Mouse (Mus musculus): ENCODE measurements around the gene Des. TPM values are rescaled to one million over a fixed set of nuclear protein-coding genes. Genes with fewer than 3 reads are reported as not detected.

Gene Des
- polyA plus RNA-seq, 1 experiment from 2014 or later = 6.9 TPM

DNA sequence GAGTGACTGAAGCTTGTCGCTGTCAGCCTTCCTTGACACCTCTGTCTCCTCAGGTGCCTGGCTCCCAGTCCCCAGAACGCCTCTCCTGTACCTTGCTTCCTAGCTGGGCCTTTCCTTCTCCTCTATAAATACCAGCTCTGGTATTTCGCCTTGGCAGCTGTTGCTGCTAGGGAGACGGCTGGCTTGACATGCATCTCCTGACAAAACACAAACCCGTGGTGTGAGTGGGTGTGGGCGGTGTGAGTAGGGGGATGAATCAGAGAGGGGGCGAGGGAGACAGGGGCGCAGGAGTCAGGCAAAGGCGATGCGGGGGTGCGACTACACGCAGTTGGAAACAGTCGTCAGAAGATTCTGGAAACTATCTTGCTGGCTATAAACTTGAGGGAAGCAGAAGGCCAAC is 783 bp upstream of the Des start:
- H3K4me1 ChIP-seq = peaks cover 6% of the 10 kb centered on the region; the same call in 1 of the 2 replicates
- H3K4me3 ChIP-seq = no peak overlapping the region
- ATAC-seq = no peak
- H3K4me2 ChIP-seq = no peak overlapping the region
- no peak overlapping the region for H3K27ac ChIP-seq
- 61% methylated on average over 13 of the region's 13 CpGs for WGBS (ENCODE audit: insufficient replicate concordance)
- no peaks in the 10 kb centered on the region for H3K9me3 ChIP-seq (replicated peaks)
- H3K36me3 ChIP-seq = no peaks in the 10 kb centered on the region
- no peak overlapping the region for H3K9ac ChIP-seq
- peaks cover 63% of the 10 kb centered on the region for H3K27me3 ChIP-seq (replicated peaks)

- Histone ChIP-seq H3K4me3 (no peak overlapping the region), H3K27ac (no peak overlapping the region), H3K36me3 (no peaks in the 10 kb centered on the region), H3K9me3 (replicated peaks) (no peaks in the 10 kb centered on the region), H3K4me2 (peak overlapping the region; percentile 55), H3K27me3 (replicated peaks) (peaks cover 74% of the 10 kb centered on the region), H3K9ac (no peak overlapping the region), H3K4me1 (peaks cover 6% of the 10 kb centered on the region; the same call in 1 of the 2 replicates)
- 31% methylated on average over 4 of the region's 4 CpGs for WGBS (ENCODE audit: insufficient replicate concordance)
- ATAC-seq = no peak
Observed at GRCm38 (mm10) chr1:75361123-75361522, 994 bp downstream of the Des start.

DNA sequence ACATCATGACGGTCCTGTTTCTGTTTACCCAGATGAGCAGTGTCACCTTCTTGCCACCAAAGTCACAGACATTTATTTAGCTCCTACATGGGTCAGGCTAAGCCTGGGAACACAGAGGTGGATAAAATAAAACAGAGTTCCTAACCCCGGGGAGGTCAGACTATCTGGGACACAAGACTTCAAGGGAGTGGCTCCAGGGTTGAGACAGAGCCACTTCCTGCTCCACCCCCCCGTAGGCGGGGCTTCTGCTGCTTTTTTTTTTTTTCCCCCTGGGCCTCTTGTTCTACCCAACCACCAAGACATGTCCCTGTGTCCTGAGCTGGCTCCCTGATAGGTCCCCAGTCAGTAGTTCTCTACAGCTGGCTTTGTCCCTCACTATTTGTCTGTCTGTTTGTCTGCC is 1.6 kb downstream of the Des start:
- Histone ChIP-seq H3K9me3 (replicated peaks) (no peaks in the 10 kb centered on the region), H3K4me2 (no peak overlapping the region), H3K27ac (no peak overlapping the region), H3K36me3 (no peaks in the 10 kb centered on the region), H3K27me3 (replicated peaks) (peaks cover 76% of the 10 kb centered on the region), H3K4me3 (no peak overlapping the region), H3K4me1 (peaks cover 6% of the 10 kb centered on the region; the same call in 1 of the 2 replicates), H3K9ac (no peak overlapping the region)
- WGBS (ENCODE audit: insufficient replicate concordance) = 25% methylated on average over 4 of the region's 4 CpGs
- no peak for ATAC-seq

DNA sequence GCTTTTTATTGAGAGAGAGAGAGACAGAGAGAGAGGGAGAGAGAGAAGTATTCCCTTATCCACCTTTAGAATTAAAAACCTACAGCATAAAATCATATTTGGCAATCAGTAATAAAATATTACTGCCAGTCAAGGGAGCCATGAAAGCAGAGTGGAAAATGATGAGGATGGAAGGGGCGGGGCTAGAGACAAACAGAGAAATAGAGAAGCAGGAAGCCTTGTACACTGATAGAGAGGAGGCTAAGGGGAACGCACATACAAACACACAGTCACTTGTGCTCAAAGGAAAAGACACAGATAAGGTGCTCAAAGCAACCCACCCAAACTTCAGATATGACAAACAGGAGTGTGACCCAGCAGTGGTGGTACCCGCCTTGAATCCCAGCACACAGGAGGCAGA is 3.7 kb downstream of the Des start:
- WGBS (ENCODE audit: insufficient replicate concordance) = 31% methylated on average over 3 of the region's 3 CpGs
- H3K27ac ChIP-seq = no peak overlapping the region
- H3K36me3 ChIP-seq = no peaks in the 10 kb centered on the region
- H3K4me3 ChIP-seq = no peak overlapping the region
- H3K27me3 ChIP-seq (replicated peaks) = peaks cover 76% of the 10 kb centered on the region
- H3K4me1 ChIP-seq = peaks cover 6% of the 10 kb centered on the region; the same call in 1 of the 2 replicates
- no peak for ATAC-seq
- H3K4me2 ChIP-seq = no peak overlapping the region
- no peaks in the 10 kb centered on the region for H3K9me3 ChIP-seq (replicated peaks)
- H3K9ac ChIP-seq = no peak overlapping the region

- no peaks in the 10 kb centered on the region for H3K9me3 ChIP-seq (replicated peaks)
- no peak overlapping the region for H3K27ac ChIP-seq
- H3K4me2 ChIP-seq = no peak overlapping the region
- peaks cover 12% of the 10 kb centered on the region for H3K4me1 ChIP-seq
- H3K27me3 ChIP-seq (replicated peaks) = peaks cover 74% of the 10 kb centered on the region
- WGBS (ENCODE audit: insufficient replicate concordance) = 67% methylated on average over 14 of the region's 14 CpGs
- H3K4me3 ChIP-seq = no peak overlapping the region
- H3K9ac ChIP-seq = no peak overlapping the region
- no peaks in the 10 kb centered on the region for H3K36me3 ChIP-seq
- no peak for ATAC-seq
Observed at GRCm38 (mm10) chr1:75365510-75366137, 5.5 kb downstream of the Des start.

DNA sequence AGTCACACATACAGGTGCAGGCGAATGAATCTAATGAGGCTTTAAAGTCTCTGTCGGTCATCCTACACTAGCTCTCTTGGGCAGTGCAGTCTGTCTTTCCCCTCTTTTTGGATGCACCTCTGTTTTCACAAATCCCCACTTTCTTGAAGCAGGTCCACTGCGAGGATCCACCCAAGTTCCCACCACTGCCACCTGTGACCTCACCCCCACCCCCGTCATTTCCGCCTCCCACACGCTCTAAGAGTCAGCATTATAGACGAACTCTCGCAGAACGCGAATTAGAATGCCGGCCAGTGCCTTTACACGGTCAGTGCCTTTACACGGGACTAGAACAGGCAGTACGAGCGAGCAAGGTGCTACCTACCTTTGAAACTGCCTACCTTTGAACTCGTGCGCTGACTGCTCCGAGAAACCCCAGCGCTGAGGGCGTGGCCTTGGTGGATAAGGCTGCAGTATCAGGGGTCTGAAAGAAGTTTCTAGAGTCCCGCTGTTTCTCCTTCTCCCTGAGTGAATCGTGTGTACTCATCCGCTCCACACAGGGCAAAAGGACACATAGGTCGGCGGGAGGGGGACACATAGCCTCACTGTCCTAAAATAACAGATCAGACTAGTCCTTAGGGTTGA is 9.3 kb downstream of the Des start:
- H3K27ac ChIP-seq = 0 out of 2 replicates have a peak overlapping the region, but pooled peaks have one; percentile 14
- H3K9ac ChIP-seq = no peak overlapping the region
- no peaks in the 10 kb centered on the region for H3K36me3 ChIP-seq
- no peak overlapping the region for H3K4me3 ChIP-seq
- H3K4me2 ChIP-seq = peak overlapping the region; percentile 33
- peaks cover 71% of the 10 kb centered on the region for H3K27me3 ChIP-seq (replicated peaks)
- H3K4me1 ChIP-seq = peaks cover 5% of the 10 kb centered on the region; the same call in 1 of the 2 replicates
- H3K9me3 ChIP-seq (replicated peaks) = no peaks in the 10 kb centered on the region
- no peak for ATAC-seq
- WGBS (ENCODE audit: insufficient replicate concordance) = 31% methylated on average over 25 of the region's 25 CpGs

DNA sequence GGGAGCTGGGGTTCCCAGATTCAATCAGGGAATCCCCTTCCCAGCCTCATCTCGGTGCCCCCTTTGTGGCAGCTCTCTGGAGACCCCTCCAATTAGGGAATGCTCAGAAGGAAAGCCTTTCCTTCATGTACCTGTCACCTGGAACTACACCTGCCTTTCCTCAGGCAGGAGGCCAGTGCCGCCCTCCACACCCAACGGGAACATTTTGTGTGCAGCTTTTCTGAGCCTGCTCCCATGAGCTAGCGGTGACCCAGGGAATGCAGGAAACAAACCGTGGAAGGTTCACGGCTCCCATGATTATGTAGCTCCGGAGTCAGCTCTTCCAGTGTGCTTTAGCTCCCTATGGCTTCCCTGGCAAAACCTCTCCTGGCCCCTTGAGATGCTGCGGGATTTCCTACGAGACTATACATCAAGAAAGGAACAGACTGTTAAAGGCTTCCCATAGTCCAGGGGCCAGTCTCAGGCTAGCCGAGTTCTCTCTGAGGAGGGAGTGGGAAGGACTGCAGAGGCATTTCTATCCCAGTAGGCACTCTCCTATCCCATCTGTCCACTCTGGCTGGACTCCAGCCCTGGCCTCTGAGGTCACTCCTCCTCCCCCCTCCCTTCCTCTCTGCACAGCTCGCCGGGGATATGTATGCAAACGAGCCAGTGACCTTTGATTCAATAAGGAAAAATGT is 10.0 kb downstream of the Des start:
- Histone ChIP-seq H3K27ac (no peak overlapping the region), H3K4me1 (peaks cover 5% of the 10 kb centered on the region; the same call in 1 of the 2 replicates), H3K4me2 (no peak overlapping the region), H3K27me3 (replicated peaks) (peaks cover 71% of the 10 kb centered on the region), H3K36me3 (no peaks in the 10 kb centered on the region), H3K4me3 (no peak overlapping the region), H3K9me3 (replicated peaks) (no peaks in the 10 kb centered on the region), H3K9ac (no peak overlapping the region)
- WGBS (ENCODE audit: insufficient replicate concordance) = 46% methylated on average over 13 of the region's 13 CpGs
- ATAC-seq = peak; percentile 49; the same call in 1 of the 2 replicates

GRCm38 (mm10) chr1:75371317-75372095 is 11.4 kb downstream of the Des start:
- Histone ChIP-seq H3K9me3 (replicated peaks) (no peaks in the 10 kb centered on the region), H3K36me3 (no peaks in the 10 kb centered on the region), H3K4me2 (no peak overlapping the region), H3K9ac (no peak overlapping the region), H3K4me1 (peaks cover 12% of the 10 kb centered on the region), H3K27me3 (replicated peaks) (peaks cover 81% of the 10 kb centered on the region), H3K27ac (no peak overlapping the region), H3K4me3 (no peak overlapping the region)
- ATAC-seq = no peak
- WGBS (ENCODE audit: insufficient replicate concordance) = 49% methylated on average over 13 of the region's 13 CpGs

DNA sequence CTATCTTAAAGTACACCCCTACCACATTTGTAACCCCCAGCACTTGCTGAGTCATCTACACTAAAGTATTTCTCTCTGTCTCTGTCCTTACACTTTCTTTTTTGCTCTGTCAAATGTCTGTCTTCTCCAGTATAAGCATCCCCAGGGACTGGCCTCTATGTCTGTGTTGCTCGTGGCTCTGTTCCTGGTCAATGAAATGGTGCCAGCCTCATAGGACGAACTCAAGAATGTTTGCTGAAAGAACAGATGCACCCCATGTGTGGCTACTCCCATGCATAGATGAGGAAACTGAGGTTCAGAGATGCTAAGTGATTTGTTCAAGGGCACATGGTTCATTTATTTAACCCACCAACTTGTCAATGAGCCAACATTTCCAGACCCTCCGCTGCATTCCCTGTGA is 12.3 kb downstream of the Des start:
- no peak overlapping the region for H3K9ac ChIP-seq
- H3K4me1 ChIP-seq = peaks cover 12% of the 10 kb centered on the region
- H3K27me3 ChIP-seq (replicated peaks) = peaks cover 82% of the 10 kb centered on the region
- H3K27ac ChIP-seq = no peak overlapping the region
- H3K36me3 ChIP-seq = no peaks in the 10 kb centered on the region
- H3K9me3 ChIP-seq (replicated peaks) = no peaks in the 10 kb centered on the region
- WGBS (ENCODE audit: insufficient replicate concordance) = 65% methylated on average over 3 of the region's 3 CpGs
- no peak overlapping the region for H3K4me3 ChIP-seq
- H3K4me2 ChIP-seq = no peak overlapping the region
- no peak for ATAC-seq

DNA sequence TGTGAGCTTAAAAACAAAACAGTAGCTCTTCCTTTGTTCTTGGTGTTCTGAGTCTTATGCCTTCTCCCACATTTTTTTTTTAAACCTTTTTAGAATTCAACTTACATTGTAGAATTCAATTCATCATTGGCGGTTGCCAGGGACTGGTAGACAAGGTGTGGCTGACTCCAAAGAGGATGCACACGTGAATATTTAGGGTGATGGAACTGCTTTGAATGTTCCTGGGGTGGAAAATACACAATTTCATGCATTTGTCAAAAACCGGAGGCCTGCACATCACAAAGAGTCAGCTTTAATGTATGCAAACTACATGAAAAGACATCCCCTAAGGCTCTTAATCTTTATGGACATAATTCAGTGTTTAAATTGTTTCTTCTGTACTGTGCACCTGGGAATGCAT is 13.1 kb downstream of the Des start:
- H3K36me3 ChIP-seq = no peaks in the 10 kb centered on the region
- H3K27ac ChIP-seq = no peak overlapping the region
- H3K9me3 ChIP-seq (replicated peaks) = no peaks in the 10 kb centered on the region
- no peak overlapping the region for H3K9ac ChIP-seq
- WGBS (ENCODE audit: insufficient replicate concordance) = 51% methylated on average over 3 of the region's 3 CpGs
- H3K27me3 ChIP-seq (replicated peaks) = peaks cover 83% of the 10 kb centered on the region
- no peak overlapping the region for H3K4me2 ChIP-seq
- H3K4me3 ChIP-seq = no peak overlapping the region
- peaks cover 12% of the 10 kb centered on the region for H3K4me1 ChIP-seq
- ATAC-seq = no peak

DNA sequence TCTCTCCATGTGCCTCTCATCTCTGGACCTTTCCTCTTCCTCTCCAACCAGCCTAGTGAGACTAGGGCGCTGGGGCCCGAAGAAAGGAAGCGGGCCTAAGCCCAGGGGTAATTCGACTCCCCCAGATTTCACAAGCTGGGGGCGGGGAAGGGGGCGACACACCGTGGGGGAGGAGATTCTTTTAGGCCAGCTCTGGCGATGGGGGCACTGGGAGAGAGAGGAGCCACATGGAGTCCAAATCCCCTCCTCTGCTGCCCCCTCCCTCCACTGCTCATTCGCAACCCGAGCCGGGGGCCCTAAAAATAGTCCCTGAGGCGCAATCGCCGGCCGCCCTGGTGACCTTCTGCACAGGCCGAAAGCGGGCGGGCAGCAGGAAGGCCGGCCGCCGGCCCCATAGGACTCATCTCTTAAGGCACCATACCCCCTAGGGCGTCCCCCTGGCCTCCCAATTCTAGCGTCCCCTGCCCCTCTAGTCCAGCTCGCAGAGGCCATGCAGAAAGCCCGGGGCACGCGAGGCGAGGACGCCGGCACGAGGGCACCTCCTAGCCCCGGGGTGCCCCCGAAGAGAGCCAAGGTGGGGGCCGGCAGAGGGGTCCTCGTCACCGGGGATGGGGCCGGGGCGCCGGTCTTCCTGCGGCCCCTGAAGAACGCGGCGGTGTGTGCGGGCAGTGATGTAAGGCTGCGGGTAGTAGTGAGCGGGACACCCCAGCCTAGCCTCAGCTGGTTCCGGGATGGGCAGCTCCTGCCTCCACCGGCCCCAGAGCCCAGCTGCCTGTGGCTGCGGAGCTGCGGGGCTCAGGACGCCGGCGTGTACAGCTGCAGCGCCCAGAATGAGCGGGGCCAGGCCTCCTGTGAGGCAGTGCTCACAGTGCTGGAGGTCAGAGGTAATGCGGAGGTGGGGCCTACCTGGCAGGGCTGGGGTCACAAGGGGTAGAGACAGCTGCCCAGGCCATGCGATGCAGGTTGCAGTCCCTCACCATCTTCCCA is 15.1 kb downstream of the Des start, which contains the start of gene Speg:
Gene Speg (plus strand): TSS at position 348 of the 987 bp plus-strand sequence.
- WGBS (ENCODE audit: insufficient replicate concordance) = 11% methylated on average over 55 of the region's 57 CpGs
- H3K9me3 ChIP-seq (replicated peaks) = no peaks in the 10 kb centered on the region
- H3K27ac ChIP-seq = no peak within 1 kb of the TSS
- H3K36me3 ChIP-seq = no peaks in the 10 kb centered on the region
- H3K4me1 ChIP-seq = peaks cover 7% of the 10 kb centered on the region; the same call in 1 of the 2 replicates
- peak within 1 kb of the TSS; percentile 8; the same call in 1 of the 2 replicates for H3K9ac ChIP-seq
- peaks cover 85% of the 10 kb centered on the region for H3K27me3 ChIP-seq (replicated peaks)
- ATAC-seq = 0 out of 2 replicates have a peak, but pooled peaks have one; percentile 36
- H3K4me2 ChIP-seq = peak within 1 kb of the TSS; percentile 52
- peak within 1 kb of the TSS; percentile 14; the same call in 1 of the 2 replicates for H3K4me3 ChIP-seq

Data from liver, embryonic 12.5 days (tissue).